Mouse (Mus musculus): ENCODE measurements at regions not wholly inside any gene's neighbourhood (a gene's known extent, or its start where the extent isn't known, plus 50 kb on each side); places are given as distances from the start of the nearest gene placed in this dataset.
A peak's percentile ranks its signal among the peaks of the same experiment; 100 is the strongest.

DNA sequence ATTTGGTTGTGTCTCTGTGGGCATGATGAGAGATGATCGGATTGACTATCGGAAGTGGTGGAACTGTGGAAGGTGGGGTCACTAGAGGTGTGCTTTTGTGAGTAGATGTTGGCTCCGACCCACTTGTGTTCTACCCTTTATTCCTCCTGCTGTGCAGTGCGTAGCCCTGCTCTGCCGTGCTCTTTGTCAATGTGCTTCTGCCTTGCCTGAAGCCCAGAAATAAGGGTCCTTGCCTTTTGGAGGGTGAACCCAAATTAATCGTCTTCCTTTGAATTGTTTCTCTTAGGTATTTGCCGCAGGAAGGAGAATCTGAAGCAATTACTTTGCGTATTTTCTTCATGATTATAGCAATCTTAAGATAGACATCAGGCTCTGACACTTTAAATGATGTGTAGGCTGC, 421.6 kb upstream of the Zfp507 start:
- no peak for DNase-seq (ENCODE audit: low spot score)

DNA sequence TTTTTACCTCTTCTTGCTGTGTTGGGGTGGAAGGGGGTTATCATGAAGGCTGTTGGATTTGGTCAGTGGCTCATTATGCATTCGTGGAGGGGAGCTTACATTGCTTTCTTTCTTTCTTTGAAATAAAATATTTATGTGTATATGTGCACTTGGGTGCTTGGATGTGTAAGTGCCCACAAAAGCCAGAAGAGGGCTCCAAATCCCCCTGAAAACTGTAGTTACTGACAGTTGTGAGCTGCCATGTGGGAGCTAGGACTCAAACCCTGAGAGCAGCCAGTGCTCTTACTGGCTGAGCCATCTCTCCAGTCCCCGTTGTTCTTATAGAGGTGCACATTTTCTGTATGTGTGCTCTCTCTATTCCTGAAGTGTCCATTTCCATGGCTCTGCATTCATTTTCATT, 415.6 kb upstream of the Zfp507 start:
- DNase-seq (ENCODE audit: low spot score): no peak

DNA sequence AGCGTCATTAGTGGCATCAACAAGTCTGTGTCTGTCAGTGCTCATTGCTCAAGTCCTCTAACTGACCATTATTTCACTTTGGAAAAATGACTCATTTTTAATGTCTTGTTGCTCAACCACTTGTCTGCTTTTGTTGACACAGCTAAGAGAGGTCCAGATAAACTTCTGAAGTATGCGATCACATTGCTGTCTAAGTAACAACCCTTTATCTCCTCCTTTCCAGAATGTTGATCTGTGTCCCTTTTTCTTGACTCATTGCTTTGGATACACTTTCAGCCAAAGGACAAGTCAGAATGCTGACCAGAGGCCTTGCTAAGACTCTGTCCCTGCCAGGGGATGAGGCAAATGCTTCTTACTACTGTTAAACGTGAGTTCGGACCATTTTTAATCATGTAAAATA, 407.2 kb upstream of the Zfp507 start:
- no peak for DNase-seq (ENCODE audit: low spot score)

GRCm38 (mm10) chr7:36207525-36208260, 404.9 kb upstream of the Zfp507 start:
- no peak for DNase-seq (ENCODE audit: low spot score)

GRCm38 (mm10) chr7:36198091-36198700, 395.4 kb upstream of the Zfp507 start:
- no peak for DNase-seq (ENCODE audit: low spot score)

DNA sequence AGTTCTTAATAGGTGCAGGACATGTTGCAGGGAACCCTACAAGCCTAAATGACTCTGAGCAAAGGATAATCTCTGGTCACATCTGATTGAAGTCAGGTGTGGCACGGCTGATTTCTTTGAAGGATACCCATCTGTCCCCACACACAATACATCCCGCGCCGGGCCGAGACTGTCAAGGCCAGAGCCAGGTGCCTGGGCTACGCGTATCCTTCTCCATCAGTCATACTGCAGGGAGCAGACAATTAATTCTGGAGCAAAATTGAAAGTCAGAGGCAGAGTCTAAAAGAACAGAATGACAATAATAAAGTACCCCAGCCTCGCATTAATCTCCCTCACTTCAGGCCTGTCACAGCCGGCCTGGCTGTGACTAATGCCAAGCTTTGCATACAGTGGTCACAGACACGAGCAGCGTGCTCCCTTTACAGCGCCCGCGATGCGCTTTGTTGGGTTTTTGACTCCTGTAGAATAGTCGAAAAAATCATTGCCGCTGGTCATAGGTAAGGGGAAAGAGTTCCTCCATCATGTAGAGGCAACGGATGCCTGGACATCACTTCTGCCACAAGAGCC, 393.4 kb upstream of the Zfp507 start:
- no peak for DNase-seq (ENCODE audit: low spot score)

- DNase-seq (ENCODE audit: low spot score): no peak
These were observed 389.8 kb upstream of the Zfp507 start for GRCm38 (mm10) chr7:36192645-36193044.

GRCm38 (mm10) chr7:36177947-36178346, 375.1 kb upstream of the Zfp507 start:
- DNase-seq (ENCODE audit: low spot score): no peak

GRCm38 (mm10) chr7:36175296-36175695, 372.5 kb upstream of the Zfp507 start:
- no peak for DNase-seq (ENCODE audit: low spot score)

DNA sequence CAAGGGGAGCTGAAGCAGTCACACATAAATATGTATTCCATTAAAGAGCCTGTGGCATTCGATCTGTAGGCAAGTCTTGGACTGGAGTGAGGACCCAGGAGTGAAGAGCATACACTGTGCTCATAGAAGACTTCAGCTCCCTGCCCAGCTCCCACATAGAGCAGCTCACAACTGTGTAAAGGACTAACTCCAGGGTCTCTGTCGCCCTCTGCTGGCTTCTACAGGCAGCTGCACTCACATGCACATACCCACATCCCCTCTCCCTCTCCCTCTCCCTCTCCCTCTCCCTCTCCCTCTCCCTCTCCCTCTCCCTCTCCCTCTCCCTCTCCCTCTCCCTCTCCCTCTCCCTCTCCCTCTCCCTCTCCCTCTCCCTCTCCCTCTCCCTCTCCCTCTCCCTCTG, 369.7 kb upstream of the Zfp507 start:
- peak; percentile 3 for DNase-seq (ENCODE audit: low spot score)

DNA sequence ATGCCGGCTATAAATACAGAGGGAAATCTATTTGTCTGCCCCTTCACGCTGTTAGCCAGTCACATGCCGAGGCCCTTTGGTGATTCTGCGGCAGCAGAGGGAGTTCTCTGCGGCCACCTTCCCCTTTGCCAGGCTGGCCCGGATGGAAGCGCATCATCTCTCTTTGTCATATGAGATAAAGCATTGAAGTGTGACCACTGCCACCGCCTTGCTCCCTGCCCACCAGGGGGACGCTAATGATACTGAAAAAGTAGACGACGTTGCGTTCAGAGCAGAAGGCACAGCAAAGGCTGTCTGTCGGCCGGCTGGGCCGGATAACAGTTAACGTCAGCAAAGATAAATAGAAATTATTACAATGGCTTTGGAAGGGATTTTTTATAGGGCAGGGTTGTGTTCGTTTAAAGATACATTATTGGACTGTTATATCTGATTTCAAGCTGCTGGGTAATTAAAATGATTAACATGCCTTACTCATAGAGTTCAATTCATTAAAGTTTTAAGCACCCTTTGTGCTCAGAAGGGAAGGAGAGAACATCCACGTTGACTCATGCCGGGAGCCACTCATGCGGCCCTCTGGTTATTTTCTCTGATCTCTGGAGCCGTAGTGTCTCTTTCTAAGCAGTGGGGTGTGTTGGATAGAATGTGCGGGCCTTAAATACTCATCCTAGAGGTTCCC, 354.6 kb upstream of the Zfp507 start:
- no peak for DNase-seq (ENCODE audit: low spot score)

DNA sequence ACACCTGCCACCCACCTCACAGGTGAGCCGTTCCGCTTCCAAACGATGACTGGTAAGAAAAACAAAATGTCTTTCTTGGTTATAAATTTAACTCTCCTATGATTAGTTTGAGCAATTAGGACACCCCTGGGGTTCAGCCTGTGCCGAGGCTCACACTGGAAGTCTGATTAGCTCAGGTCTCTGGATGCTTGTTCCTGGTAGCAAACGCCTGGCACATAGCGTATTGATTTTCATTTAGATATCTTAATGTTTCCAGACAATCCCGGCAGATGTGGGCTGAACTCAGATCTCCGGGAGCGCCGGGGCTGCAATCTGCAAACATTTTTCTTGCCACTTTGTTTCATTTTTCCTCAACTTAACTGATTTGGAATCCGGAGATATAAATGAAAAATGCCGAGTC, 353.8 kb upstream of the Zfp507 start:
- DNase-seq (ENCODE audit: low spot score): no peak

DNA sequence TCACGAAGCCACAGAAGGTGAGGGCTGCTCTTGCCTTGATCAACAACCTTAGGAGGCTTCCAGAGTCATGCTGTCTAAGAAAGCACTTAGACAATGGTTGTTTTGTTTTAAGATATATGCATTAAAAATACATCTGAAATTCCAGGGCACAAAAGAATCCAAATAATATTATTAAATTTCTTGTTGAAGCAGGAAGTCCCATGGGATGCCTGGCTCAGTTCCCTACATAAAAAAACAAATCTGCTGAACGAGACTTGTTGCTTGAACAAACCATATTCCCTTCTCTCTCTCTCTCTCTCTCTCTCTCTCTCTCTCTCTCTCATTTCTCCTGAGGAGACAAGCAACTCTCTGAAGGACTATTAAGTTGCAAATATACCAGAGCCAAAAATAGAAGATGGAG, 352.8 kb upstream of the Zfp507 start:
- no peak for DNase-seq (ENCODE audit: low spot score)

DNA sequence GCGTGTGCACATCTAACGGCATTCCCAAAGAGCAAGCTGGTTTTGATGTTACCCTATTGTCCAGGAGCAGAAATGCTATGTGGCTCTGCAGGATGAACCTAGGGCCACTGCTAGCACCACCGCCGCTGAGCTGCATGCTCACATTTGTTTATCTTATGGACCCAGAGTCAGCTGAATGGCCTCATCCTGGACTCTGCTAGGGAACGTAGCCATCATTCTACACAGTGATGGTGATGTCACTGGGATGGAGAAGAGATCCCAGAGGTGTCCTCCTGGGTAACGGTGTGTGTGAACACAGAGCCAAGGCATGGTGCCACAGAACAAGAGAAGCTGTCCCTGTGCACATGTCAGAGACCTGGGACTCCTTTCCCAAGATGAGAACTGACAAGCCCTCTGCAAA, 352.4 kb upstream of the Zfp507 start:
- no peak for DNase-seq (ENCODE audit: low spot score)

GRCm38 (mm10) chr7:36150871-36151560, 348.2 kb upstream of the Zfp507 start:
- no peak for DNase-seq (ENCODE audit: low spot score)

GRCm38 (mm10) chr7:36136571-36136970, 333.8 kb upstream of the Zfp507 start:
- DNase-seq (ENCODE audit: low spot score): no peak

DNA sequence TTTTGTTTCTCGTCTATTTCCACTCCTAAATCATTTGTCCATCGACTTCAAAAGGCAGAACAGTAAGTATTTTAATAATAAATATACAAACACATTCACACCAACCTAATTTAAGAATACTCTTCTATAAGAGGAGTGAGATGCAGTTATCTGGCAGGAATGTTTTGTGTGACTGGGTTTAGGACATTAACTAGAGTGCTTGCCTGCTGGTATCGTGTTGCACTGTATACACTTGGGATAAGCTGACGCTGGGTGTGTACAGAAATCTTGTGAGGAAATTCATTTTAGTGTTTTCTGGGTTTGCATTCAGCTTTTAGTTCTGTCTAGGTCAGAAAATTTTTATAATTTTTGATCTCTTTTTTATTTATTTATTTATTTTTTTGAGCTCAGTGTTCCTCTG, 331.8 kb upstream of the Zfp507 start:
- no peak for DNase-seq (ENCODE audit: low spot score)

DNA sequence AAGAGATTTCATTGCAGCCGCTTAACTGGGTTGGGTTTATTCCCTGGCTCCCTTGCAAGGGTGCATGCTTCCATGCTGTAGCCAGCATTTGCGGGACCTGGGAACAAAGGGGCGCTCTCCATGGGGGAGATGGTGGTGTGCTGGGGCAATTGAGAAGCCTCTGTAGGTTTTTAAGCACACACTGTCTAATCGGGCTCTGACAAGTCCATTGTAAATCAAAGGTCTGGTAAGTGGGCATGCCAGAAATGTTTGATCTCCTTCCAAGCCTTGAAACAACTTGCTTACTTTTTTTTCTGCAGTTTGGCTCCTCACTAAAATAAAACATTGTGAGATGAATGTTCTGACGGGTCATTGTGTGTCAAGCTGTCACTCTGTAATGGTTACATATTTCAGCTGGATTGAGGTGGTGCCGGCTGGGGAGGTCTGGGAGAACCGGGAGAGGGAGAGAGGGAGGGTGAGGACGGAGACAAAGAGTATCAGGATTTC, 330.9 kb upstream of the Zfp507 start:
- DNase-seq (ENCODE audit: low spot score): no peak

DNA sequence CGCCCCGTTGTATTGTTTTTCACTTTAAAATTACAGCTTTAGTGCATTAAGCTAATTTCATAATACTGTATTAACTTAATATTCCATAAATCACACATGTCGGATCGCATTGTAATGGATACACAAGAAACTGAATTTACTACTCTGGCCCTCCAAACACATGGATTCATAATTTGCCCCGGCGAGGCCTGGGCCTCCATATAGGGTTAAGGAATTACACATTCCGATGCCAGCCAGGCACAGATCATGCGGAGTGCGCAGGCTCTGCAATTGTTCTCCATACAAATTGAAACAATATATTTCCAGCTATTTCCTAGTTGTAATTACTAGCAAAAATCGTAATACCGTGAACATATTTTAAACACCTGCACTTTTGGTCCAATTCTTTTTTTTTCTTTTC, 330.2 kb upstream of the Zfp507 start:
- no peak for DNase-seq (ENCODE audit: low spot score)

DNA sequence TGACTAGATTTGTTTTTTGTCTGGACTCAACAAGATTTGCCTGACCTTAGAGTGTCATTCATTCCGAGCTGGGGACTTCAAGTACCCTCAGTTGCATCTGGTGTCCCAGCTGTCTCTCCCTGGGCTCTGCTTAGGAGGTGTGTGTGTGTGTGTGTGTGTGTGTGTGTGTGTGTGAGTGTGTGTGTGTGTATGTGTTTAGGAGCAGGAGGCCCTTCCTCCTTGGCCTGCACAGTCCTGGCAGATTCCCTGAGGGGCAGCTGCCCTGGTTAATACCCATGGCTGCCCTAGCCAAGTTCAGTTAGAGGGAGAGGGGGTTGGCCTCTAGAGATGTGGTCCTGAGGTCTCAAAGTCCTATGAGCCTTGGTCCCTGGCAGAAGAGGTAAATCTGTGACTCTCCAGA, 329.8 kb upstream of the Zfp507 start:
- no peak for DNase-seq (ENCODE audit: low spot score)

GRCm38 (mm10) chr7:36097054-36097453, 294.3 kb upstream of the Zfp507 start:
- DNase-seq (ENCODE audit: low spot score): no peak

Measured in c-Kit-positive CD71-positive TER-119-positive erythroid progenitor cells, embryonic 14.5 days (primary cell).